Mouse (Mus musculus) liver, embryonic 14.5 days (tissue): ENCODE data around the gene Nt5c. TPM values are rescaled to one million over a fixed set of nuclear protein-coding genes. Genes with fewer than 3 reads are reported as not detected.

Experiments
- ATAC-seq: fragments of 200-750 bp; cut with Nextera tagmentation; 2 replicates; pipeline ENCODE4 v1.8.0; 2017; ENCODE audit warnings: moderate number of reproducible peaks, mild to moderate bottlenecking, moderate library complexity; ENCODE audit not compliant: insufficient read depth
- DNase-seq, 3 experiments: peaks; one replicate each; pipeline ENCODE4 v3.0.0-alpha.2; 2012 to 2013; ENCODE audit warnings: low read depth in 3 of 3, low spot score in 3 of 3
- H3K27ac ChIP-seq: fragments of 300-500 bp; sonication (generic); 2 replicates; pipeline ENCODE4 v1.5.1; 2014; ENCODE audit warnings: moderate library complexity, mild to moderate bottlenecking, control low read depth, inconsistent platforms
- H3K27me3 ChIP-seq: fragments of 300-500 bp; sonication (generic); 2 replicates; pipeline ENCODE4 v1.6.1; 2014; ENCODE audit warnings: mild to moderate bottlenecking, low read length, moderate library complexity; ENCODE audit not compliant: control insufficient read depth, insufficient read depth
- H3K36me3 ChIP-seq: fragments of 300-500 bp; sonication (generic); replicated peaks from 2 replicates; pipeline ENCODE4 v1.6.1; 2014; ENCODE audit warnings: low read depth; ENCODE audit not compliant: control insufficient read depth, insufficient read depth
- H3K4me1 ChIP-seq, 2 experiments: fragments of 200-500 bp in 1 of 2; fragments of 300-500 bp in 1 of 2; sonication (generic) in 1 of 2; replicated peaks; 2 replicates each; pipeline ENCODE4 v1.6.1; 2012 to 2014; ENCODE audit warnings: antibody characterized with exemption in 1 of 2, inconsistent platforms in 1 of 2, low read length in 1 of 2; ENCODE audit not compliant: control insufficient read depth in 2 of 2, insufficient read depth in 2 of 2
- H3K4me2 ChIP-seq: fragments of 300-500 bp; sonication (generic); 2 replicates; pipeline ENCODE4 v1.6.1; 2014; ENCODE audit warnings: low read depth, mild to moderate bottlenecking, control low read depth, moderate library complexity
- H3K4me3 ChIP-seq, 2 experiments: fragments of 200-500 bp in 1 of 2; fragments of 300-500 bp in 1 of 2; sonication (generic) in 1 of 2; 2 replicates each; pipeline ENCODE4 v1.5.1; 2012 to 2014; ENCODE audit warnings: low read depth in 2 of 2, low read length in 2 of 2, mild to moderate bottlenecking in 2 of 2, control low read depth in 1 of 2, inconsistent platforms in 1 of 2, moderate library complexity in 1 of 2; ENCODE audit not compliant: insufficient read depth in 1 of 2
- H3K9ac ChIP-seq: fragments of 300-500 bp; sonication (generic); replicated peaks from 2 replicates; pipeline ENCODE4 v1.6.1; 2014; ENCODE audit warnings: mild to moderate bottlenecking, control low read depth, moderate library complexity
- H3K9me3 ChIP-seq: fragments of 300-500 bp; sonication (generic); 2 replicates; pipeline ENCODE4 v1.6.1; 2016; ENCODE audit warnings: low read length, mixed read lengths; ENCODE audit not compliant: control insufficient read depth
- CTCF ChIP-seq: IDR thresholded peaks from 2 replicates; pipeline ENCODE4 v1.5.1; 2016; ENCODE audit warnings: antibody characterized with exemption, low read depth, control low read depth
- EP300 ChIP-seq: IDR thresholded peaks from 2 replicates; pipeline ENCODE4 v1.6.1; 2016; ENCODE audit warnings: antibody characterized with exemption, low read depth
- WGBS: fragments of 180-500 bp; shearing (Covaris S2); extraction: QIAGEN DNeasy Blood & Tissue Kit; methylation state at CpG from one replicate; pipeline ENCODE4 v1.1.7; 2014; ENCODE audit not compliant: insufficient replicate concordance; 5-methylcytosine and 5-hydroxymethylcytosine counted together
- polyA plus RNA-seq, 2 experiments: library from polyadenylated mRNA; depleted of rRNA in 1 of 2; stranded (reverse) in 1 of 2; unstranded in 1 of 2; fragments of >200 nt; fragmentation: Nextera tagmentation in 1 of 2; extraction: Ambion mirVana in 1 of 2; gene quantifications; 2 replicates each; pipeline versions ENCODE4 v1.2.1 to v1.2.3; 2012 to 2014

Gene Nt5c
- polyA plus RNA-seq, 2 experiments = 31.9 to 50.7 TPM

- H3K9ac ChIP-seq = no peak overlapping the region
- H3K4me1 ChIP-seq = peaks cover 0 to 20% of the 10 kb centered on the region in 2 experiments; a peak in 2 of 4 replicates
- DNase-seq (no peak), ATAC-seq (no peak)
- TF ChIP-seq CTCF (no peak), EP300 (no peak)
- H3K9me3 ChIP-seq = no peaks in the 10 kb centered on the region
- H3K4me2 ChIP-seq = no peak overlapping the region
- 68% methylated on average over 7 of the region's 7 CpGs for WGBS
- H3K4me3 ChIP-seq = no peak overlapping the region
- H3K27ac ChIP-seq = no peak overlapping the region
- H3K36me3 ChIP-seq = no peaks in the 10 kb centered on the region
- H3K27me3 ChIP-seq = no peaks in the 10 kb centered on the region
Observed at GRCm38 (mm10) chr11:115450176-115450575, 41.5 kb downstream of the Nt5c start.

DNA sequence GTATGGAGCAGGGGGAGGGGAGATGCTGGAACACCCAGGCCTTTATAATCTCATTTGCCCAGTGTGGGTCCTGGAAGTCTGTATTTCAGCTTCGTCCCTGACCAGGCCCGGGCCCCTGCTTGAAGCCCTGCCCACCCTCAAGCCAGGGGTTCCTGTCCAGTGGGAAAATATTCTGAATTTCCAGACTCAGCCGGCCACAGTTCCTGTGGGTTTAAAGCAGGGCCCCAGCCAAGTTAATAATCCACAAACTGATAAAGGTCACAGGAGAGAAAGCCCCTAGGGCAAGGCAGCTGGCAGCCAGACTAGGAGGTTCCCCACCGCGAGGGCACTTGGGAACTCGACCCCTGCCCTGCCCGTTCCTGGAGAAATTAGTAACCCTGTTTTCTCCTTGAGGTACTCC, 42.7 kb downstream of the Nt5c start:
- Histone ChIP-seq H3K4me3 (no peak overlapping the region), H3K9ac (no peak overlapping the region), H3K27me3 (no peaks in the 10 kb centered on the region), H3K4me2 (no peak overlapping the region), H3K36me3 (no peaks in the 10 kb centered on the region), H3K9me3 (no peaks in the 10 kb centered on the region), H3K4me1 (peaks cover 0 to 20% of the 10 kb centered on the region in 2 experiments; a peak in 2 of 4 replicates), H3K27ac (no peak overlapping the region; the same call in 1 of the 2 replicates)
- ATAC-seq = no peak
- TF ChIP-seq CTCF (no peak), EP300 (no peak)
- no peak for DNase-seq
- 64% methylated on average over 7 of the region's 7 CpGs for WGBS

- no peaks in the 10 kb centered on the region for H3K9me3 ChIP-seq
- 62% methylated on average over 16 of the region's 16 CpGs for WGBS
- DNase-seq (no peak), ATAC-seq (peak; percentile 56; the same call in 1 of the 2 replicates)
- no peaks in the 10 kb centered on the region for H3K27me3 ChIP-seq
- TF ChIP-seq EP300 (no peak), CTCF (no peak)
- H3K9ac ChIP-seq = no peak overlapping the region
- no peak overlapping the region for H3K4me2 ChIP-seq
- no peaks in the 10 kb centered on the region for H3K36me3 ChIP-seq
- peaks cover 0 to 20% of the 10 kb centered on the region in 2 experiments; a peak in 2 of 4 replicates for H3K4me1 ChIP-seq
- no peak overlapping the region for H3K4me3 ChIP-seq
- no peak overlapping the region for H3K27ac ChIP-seq
Observed at GRCm38 (mm10) chr11:115448075-115448474, 43.6 kb downstream of the Nt5c start.

GRCm38 (mm10) chr11:115447321-115447885, 44.3 kb downstream of the Nt5c start:
- WGBS = 60% methylated on average over 11 of the region's 11 CpGs
- Histone ChIP-seq H3K4me2 (peak overlapping the region; percentile 4; the same call in 1 of the 2 replicates), H3K27ac (no peak overlapping the region), H3K36me3 (no peaks in the 10 kb centered on the region), H3K4me1 (peaks cover 0 to 20% of the 10 kb centered on the region in 2 experiments; a peak in 2 of 4 replicates), H3K4me3 (no peak overlapping the region; a peak in 1 of 4 replicates), H3K9me3 (no peaks in the 10 kb centered on the region), H3K27me3 (no peaks in the 10 kb centered on the region), H3K9ac (no peak overlapping the region)
- TF ChIP-seq EP300 = no peak
- TF ChIP-seq CTCF = no peak
- DNase-seq = no peak
- ATAC-seq = peak; percentile 23; the same call in 1 of the 2 replicates

- Histone ChIP-seq H3K4me3 (no peak overlapping the region), H3K4me1 (peaks cover 0 to 20% of the 10 kb centered on the region in 2 experiments; a peak in 2 of 4 replicates), H3K4me2 (peak overlapping the region; percentile 4; the same call in 1 of the 2 replicates), H3K27ac (no peak overlapping the region), H3K36me3 (no peaks in the 10 kb centered on the region), H3K27me3 (no peaks in the 10 kb centered on the region), H3K9me3 (no peaks in the 10 kb centered on the region), H3K9ac (no peak overlapping the region)
- TF ChIP-seq CTCF (no peak), EP300 (no peak)
- 34% methylated on average over 3 of the region's 3 CpGs for WGBS
- DNase-seq (no peak), ATAC-seq (no peak)
Observed at GRCm38 (mm10) chr11:115446906-115447305, 44.8 kb downstream of the Nt5c start.
